8 mouse cellular contexts compared by ENCODE assay signal in genomic region chr4:148159544-148160435, GRCm38 (mm10). TPM values are rescaled to one million over a fixed set of nuclear protein-coding genes. Genes with fewer than 3 reads are reported as not detected.
DNase-seq lines count a peak whose midpoint lies in the region; ATAC-seq and TF ChIP-seq lines count a peak whose summit lies in the region.

No protein-coding gene starts in this region.

- peak; percentile 78 for ATAC-seq in activated CD4-positive, CD25-positive, alpha-beta regulatory T cell, adult 4 months
- ATAC-seq in megakaryocyte progenitor cell, adult 5-6 weeks (replicated peaks; ENCODE audit: poor library complexity) = peak; percentile 73

- no peak for TF ChIP-seq CTCF in cortical plate, adult 2 months (IDR thresholded peaks at IDR 0.05; ENCODE audit: extremely low read depth, insufficient read depth, low read length)

- H3K4me3 ChIP-seq in cortical plate, adult 2 months (ENCODE audit: insufficient read depth, low read length) = peak overlapping the region; percentile 98

- peak; percentile 78 for TF ChIP-seq POLR2A in cortical plate, adult 2 months (IDR thresholded peaks at IDR 0.05; ENCODE audit: extremely low read depth, insufficient read depth, low read length)

- H3K4me1 ChIP-seq in cortical plate, adult 2 months (ENCODE audit: control insufficient read depth, insufficient read depth, low read length) = no peaks in the 10 kb centered on the region; the same call in 1 of the 2 replicates

- peak overlapping the region; percentile 78 for H3K27ac ChIP-seq in cortical plate, adult 2 months (ENCODE audit: insufficient read depth, low read length)

- DNase-seq in gastrocnemius, adult 8-10 months (ENCODE audit: low spot score in 2 of 2) = peak; percentile 90 to 91
- DNase-seq in induced T-regulatory cell, adult 2 months (ENCODE audit: low read depth) = peak; percentile 95
- DNase-seq in left cerebral cortex, adult 9 months (ENCODE audit: low spot score in 2 of 2) = peak; percentile 96 to 99
- peak; percentile 97 for DNase-seq in right cerebral cortex, postnatal 14 days
- DNase-seq in urinary bladder, postnatal 36 days (ENCODE audit: low spot score in 2 of 2) = peak; percentile 90 to 92

RNA-seq across cellular contexts. Expression of gene Fbxo44, which starts 0.5 kb away (rescaled TPM):
- 1 to 10 TPM in 1 of 2 experiments, under 1 TPM in 1; 0.29 to 6.2 TPM for polyA plus RNA-seq in activated CD4-positive, CD25-positive, alpha-beta regulatory T cell, adult 4 months (2017; shearing (Covaris generic))
- 236 and 238 TPM in 2 replicates for polyA plus RNA-seq in cortical plate, adult 2 months (2012; rRNA removed)
- total RNA-seq in gastrocnemius, adult 8-10 months (2022) = 10 to 100 TPM in 1 of 4 experiments, 1 to 10 TPM in 3; 7.3 to 11.0 (median 8.3) TPM
- 1.0 and 3.0 TPM in 2 replicates for total RNA-seq in megakaryocyte progenitor cell, adult 5-6 weeks (2015)
- total RNA-seq in megakaryocyte progenitor cell, adult 5-6 weeks (2017) = 0.81 and 1.6 TPM in 2 replicates

RNA-seq across cellular contexts. Expression of gene Fbxo2, which starts 0.6 kb away (rescaled TPM):
- not detected for polyA plus RNA-seq in activated CD4-positive, CD25-positive, alpha-beta regulatory T cell, adult 4 months (2017; shearing (Covaris generic))
- polyA plus RNA-seq in cortical plate, adult 2 months (2012; rRNA removed) = 139 and 142 TPM in 2 replicates
- total RNA-seq in gastrocnemius, adult 8-10 months (2022) = under 1 TPM in 3 of 4 experiments, not detected in 1; 0.36 to 0.67 (median 0.48) TPM
- not detected in 2 replicates for total RNA-seq in megakaryocyte progenitor cell, adult 5-6 weeks (2015)
- total RNA-seq in megakaryocyte progenitor cell, adult 5-6 weeks (2017) = not detected in 2 replicates

RNA-seq across cellular contexts. Expression of gene Fbxo6, which starts 7.8 kb away (rescaled TPM):
- 10 to 100 TPM; 48.2 to 57.2 TPM for polyA plus RNA-seq in activated CD4-positive, CD25-positive, alpha-beta regulatory T cell, adult 4 months (2017; shearing (Covaris generic))
- polyA plus RNA-seq in cortical plate, adult 2 months (2012; rRNA removed) = 38.5 and 41.3 TPM in 2 replicates
- total RNA-seq in gastrocnemius, adult 8-10 months (2022) = 10 to 100 TPM; 44.3 to 53.2 (median 47.5) TPM
- 19.6 and 20.1 TPM in 2 replicates for total RNA-seq in megakaryocyte progenitor cell, adult 5-6 weeks (2015)
- 9.1 and 11.5 TPM in 2 replicates for total RNA-seq in megakaryocyte progenitor cell, adult 5-6 weeks (2017)

RNA-seq across cellular contexts. Expression of gene Draxin, which starts 29.3 kb away (rescaled TPM):
- under 1 TPM in 1 of 2 experiments, not detected in 1; 0.11 TPM for polyA plus RNA-seq in activated CD4-positive, CD25-positive, alpha-beta regulatory T cell, adult 4 months (2017; shearing (Covaris generic))
- 0.42 and 0.45 TPM in 2 replicates for polyA plus RNA-seq in cortical plate, adult 2 months (2012; rRNA removed)
- not detected for total RNA-seq in gastrocnemius, adult 8-10 months (2022)
- not detected in 2 replicates for total RNA-seq in megakaryocyte progenitor cell, adult 5-6 weeks (2015)
- total RNA-seq in megakaryocyte progenitor cell, adult 5-6 weeks (2017) = not detected in 2 replicates

RNA-seq across cellular contexts. Expression of gene Mad2l2, which starts 29.6 kb away (rescaled TPM):
- polyA plus RNA-seq in activated CD4-positive, CD25-positive, alpha-beta regulatory T cell, adult 4 months (2017; shearing (Covaris generic)) = 10 to 100 TPM; 39.2 to 48.2 TPM
- 24.2 and 25.2 TPM in 2 replicates for polyA plus RNA-seq in cortical plate, adult 2 months (2012; rRNA removed)
- total RNA-seq in gastrocnemius, adult 8-10 months (2022) = 10 to 100 TPM; 11.6 to 19.1 (median 15.1) TPM
- 28.7 and 34.0 TPM in 2 replicates for total RNA-seq in megakaryocyte progenitor cell, adult 5-6 weeks (2015)
- total RNA-seq in megakaryocyte progenitor cell, adult 5-6 weeks (2017) = 6.6 and 8.1 TPM in 2 replicates

Comparison
In these comparisons a context has a peak if more than half of its experiments do, and no peak if none do; other contexts are left out.
1. Peak in every context shown above with its lines: DNase-seq, ATAC-seq, H3K4me3 ChIP-seq and H3K27ac ChIP-seq.